Mouse (Mus musculus): ENCODE data around the gene Dgke. TPM values are rescaled to one million over a fixed set of nuclear protein-coding genes. Genes with fewer than 3 reads are reported as not detected.
A peak's percentile ranks its signal among the peaks of the same experiment; 100 is the strongest.

Gene Dgke
- total and polyA plus RNA-seq, 3 experiments = 4.8 to 17.0 (median 13.4) TPM

GRCm38 (mm10) chr11:89105823-89106222, 39.2 kb upstream of the Dgke start:
- dilution Hi-C loops (cut with MboI; ENCODE audit: extremely low pct_ligation_motif_present, extremely low pct_unique_long_range_greater_than_20kb, low sequenced_read_pairs) (no loop called here), in situ Hi-C loops (cut with MboI; ENCODE audit: low pct_ligation_motif_present, low pct_unique_long_range_greater_than_20kb, low sequenced_read_pairs) (loop anchor here (10.0 kb wide), 1 partner anchor 179 kb away; no protein-coding TSS in a partner anchor)
- Histone ChIP-seq H3K4me3 (replicated peaks in 1 of 3; ENCODE audit: low read depth in 2 of 3, low read length in 2 of 3, poor library complexity in 1 of 3) (peak overlapping the region in 1 of 3 experiments; percentile 24), H3K79me2 (replicated peaks; ENCODE audit: control insufficient read depth, extremely low read depth, insufficient read depth, poor library complexity, severe bottlenecking) (no peaks in the 10 kb centered on the region), H3K27me3 (replicated peaks) (no peaks in the 10 kb centered on the region), H3K36me3 (replicated peaks in 1 of 2; ENCODE audit: control insufficient read depth in 1 of 2, insufficient read depth in 1 of 2, low read length in 1 of 2) (no peaks in the 10 kb centered on the region), H3K9me3 (replicated peaks; ENCODE audit: low read length) (no peaks in the 10 kb centered on the region), H3K9ac (ENCODE audit: insufficient read depth, low read depth) (peak overlapping the region; percentile 14; the same call in 1 of the 2 replicates), H3K4me1 (ENCODE audit: control insufficient read depth in 1 of 2, insufficient read depth in 2 of 2) (peaks cover 0 to 14% of the 10 kb centered on the region in 2 experiments; a peak in 2 of 4 replicates), H3K27ac (ENCODE audit: insufficient read depth, low read depth) (no peak overlapping the region), H3K4me2 (ENCODE audit: insufficient read depth, low read depth, poor library complexity, severe bottlenecking) (peak overlapping the region; percentile 47)
- peak; percentile 80 for DNase-seq (ENCODE audit: extremely low read depth)
- no peak for TF ChIP-seq USF1 (IDR thresholded peaks at IDR 0.05; ENCODE audit: low read depth, low read length)
- TF ChIP-seq IRF4 (IDR thresholded peaks at IDR 0.05; ENCODE audit: low read depth, low read length) = peak; percentile 97
- TF ChIP-seq NRF1 (IDR thresholded peaks at IDR 0.05; ENCODE audit: low read depth, low read length) = no peak
- TF ChIP-seq HCFC1 (IDR thresholded peaks at IDR 0.05; ENCODE audit: low read depth, low read length) = no peak
- no peak for TF ChIP-seq JUN (IDR thresholded peaks at IDR 0.05; ENCODE audit: insufficient read depth, low read depth, low read length)
- TF ChIP-seq BHLHE40 (IDR thresholded peaks at IDR 0.05; ENCODE audit: low read depth, low read length) = no peak
- TF ChIP-seq ETS1 (conservative IDR thresholded peaks at IDR 0.05; ENCODE audit: low read depth, low read length) = no peak
- 0 out of 2 replicates have a peak, but pooled peaks have one; percentile 34 for TF ChIP-seq NELFE (IDR thresholded peaks at IDR 0.05; ENCODE audit: low read depth, low read length)
- TF ChIP-seq RAD21 (IDR thresholded peaks at IDR 0.05; ENCODE audit: low read depth, low read length) = peak; percentile 48
- TF ChIP-seq E2F4 (IDR thresholded peaks at IDR 0.05; ENCODE audit: insufficient replicate concordance, low read depth, low read length) = no peak
- TF ChIP-seq USF2 (conservative IDR thresholded peaks at IDR 0.05; ENCODE audit: low read depth, low read length) = no peak
- TF ChIP-seq ZMIZ1 (IDR thresholded peaks at IDR 0.05; ENCODE audit: low read depth, low read length) = no peak
- TF ChIP-seq MYC (IDR thresholded peaks at IDR 0.05; ENCODE audit: low read depth, low read length) = no peak
- peak; percentile 70; the same call in 1 of the 2 replicates for TF ChIP-seq CHD2 (IDR thresholded peaks at IDR 0.05; ENCODE audit: low read length)
- TF ChIP-seq PAX5 (IDR thresholded peaks at IDR 0.05; ENCODE audit: low read length) = no peak
- no peak for TF ChIP-seq MXI1 (IDR thresholded peaks at IDR 0.05; ENCODE audit: low read depth, low read length)
- TF ChIP-seq ELF1 (IDR thresholded peaks at IDR 0.05; ENCODE audit: low read depth, low read length) = peak; percentile 62; the same call in 1 of the 2 replicates
- no peak for TF ChIP-seq MAFK (IDR thresholded peaks at IDR 0.05; ENCODE audit: insufficient replicate concordance, low read length)
- TF ChIP-seq ZNF384 (IDR thresholded peaks at IDR 0.05; ENCODE audit: low read depth, low read length) = no peak
- TF ChIP-seq POLR2A (IDR thresholded peaks at IDR 0.05; ENCODE audit: low read depth, low read length) = peak; percentile 84
- TF ChIP-seq MEF2A (IDR thresholded peaks at IDR 0.05; ENCODE audit: borderline replicate concordance, low read depth, low read length) = no peak
- TF ChIP-seq EP300 (IDR thresholded peaks at IDR 0.05; ENCODE audit: low read length) = peak; percentile 76
- no peak for TF ChIP-seq POLR2AphosphoS2 (IDR thresholded peaks at IDR 0.05; ENCODE audit: low read depth, low read length)
- no peak for TF ChIP-seq RCOR1 (conservative IDR thresholded peaks at IDR 0.05; ENCODE audit: low read depth, low read length)
- no peak for TF ChIP-seq UBTF (IDR thresholded peaks at IDR 0.05; ENCODE audit: low read depth, low read length)
- no peak for TF ChIP-seq ZKSCAN1 (IDR thresholded peaks at IDR 0.05; ENCODE audit: borderline replicate concordance, low read depth, low read length)
- TF ChIP-seq SIN3A (IDR thresholded peaks at IDR 0.05; ENCODE audit: low read length) = no peak
- no peak for TF ChIP-seq CHD1 (IDR thresholded peaks at IDR 0.05; ENCODE audit: low read depth, low read length)
- TF ChIP-seq CTCF (conservative IDR thresholded peaks at IDR 0.05 in 1 of 2, IDR thresholded peaks at IDR 0.05 in 1 of 2; ENCODE audit: low read depth in 2 of 2, low read length in 2 of 2) = peak in 1 of 2 experiments; percentile 77; a peak in 3 of 4 replicates
- TF ChIP-seq SMC3 (IDR thresholded peaks at IDR 0.05; ENCODE audit: low read depth, low read length) = 0 out of 2 replicates have a peak, but pooled peaks have one; percentile 4
- peak; percentile 40; the same call in 1 of the 2 replicates for TF ChIP-seq TBP (conservative IDR thresholded peaks at IDR 0.05; ENCODE audit: low read depth, low read length)
- TF ChIP-seq JUND (conservative IDR thresholded peaks at IDR 0.05; ENCODE audit: low read depth, low read length) = no peak
- no peak for TF ChIP-seq GABPA (IDR thresholded peaks at IDR 0.05; ENCODE audit: insufficient replicate concordance, low read depth, low read length)
- no peak for TF ChIP-seq KAT2A (IDR thresholded peaks at IDR 0.05; ENCODE audit: insufficient replicate concordance, low read length)
- TF ChIP-seq MAZ (IDR thresholded peaks at IDR 0.05; ENCODE audit: low read depth, low read length) = 0 out of 2 replicates have a peak, but pooled peaks have one; percentile 9
- no peak for TF ChIP-seq ZC3H11A (IDR thresholded peaks at IDR 0.05; ENCODE audit: low read depth, low read length)
- TF ChIP-seq TCF12 (IDR thresholded peaks at IDR 0.05; ENCODE audit: low read depth, low read length) = peak; percentile 65; the same call in 1 of the 2 replicates
- TF ChIP-seq MAX (IDR thresholded peaks at IDR 0.05; ENCODE audit: low read length) = no peak; the same call in 1 of the 2 replicates
